Mouse (Mus musculus): ENCODE data around the gene Cdc73.
"Not testable (repeated sequence)": the region's sequence is repeated elsewhere in the genome, so short reads cannot be mapped to it uniquely, and the experiment has no call there.

The Cdc73 gene

GRCm38 (mm10) chr1:143675734-143676361 lies 26.8 kb downstream of the Cdc73 start:
- no peak for DNase-seq

- DNase-seq, result not testable (repeated sequence)
Observed at GRCm38 (mm10) chr1:143664786-143665185, 37.9 kb downstream of the Cdc73 start.

- DNase-seq, result peak; percentile 10
Observed at GRCm38 (mm10) chr1:143663197-143663596, 39.5 kb downstream of the Cdc73 start.

GRCm38 (mm10) chr1:143653646-143654045 lies 49.0 kb downstream of the Cdc73 start:
- DNase-seq, result no peak

DNA sequence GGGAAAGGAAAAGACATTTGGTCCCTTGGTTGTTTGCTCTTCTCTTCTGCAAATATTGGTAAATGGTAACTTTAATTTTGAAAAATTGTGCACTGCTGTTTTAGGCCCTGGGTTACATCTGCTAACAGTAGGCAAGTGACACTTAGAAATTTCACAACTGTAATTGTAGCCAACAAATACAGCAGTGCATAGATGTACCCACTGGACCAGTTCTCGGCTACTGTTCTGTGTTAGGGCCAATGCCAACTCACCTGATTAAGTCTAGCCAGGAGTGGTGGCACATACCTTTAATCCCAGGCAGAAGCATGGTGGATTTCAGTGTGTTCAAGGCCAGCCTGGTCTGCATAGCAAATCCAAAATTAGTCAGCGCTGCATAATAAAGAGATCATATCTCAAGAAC lies 52.4 kb downstream of the Cdc73 start:
- DNase-seq, result no peak

GRCm38 (mm10) chr1:143646219-143646618 lies 56.5 kb downstream of the Cdc73 start:
- DNase-seq, result no peak

- no peak for DNase-seq
Observed at GRCm38 (mm10) chr1:143645386-143645785, 57.3 kb downstream of the Cdc73 start.

- peak; percentile 26 for DNase-seq
Observed at GRCm38 (mm10) chr1:143644221-143644620, 58.5 kb downstream of the Cdc73 start.

DNA sequence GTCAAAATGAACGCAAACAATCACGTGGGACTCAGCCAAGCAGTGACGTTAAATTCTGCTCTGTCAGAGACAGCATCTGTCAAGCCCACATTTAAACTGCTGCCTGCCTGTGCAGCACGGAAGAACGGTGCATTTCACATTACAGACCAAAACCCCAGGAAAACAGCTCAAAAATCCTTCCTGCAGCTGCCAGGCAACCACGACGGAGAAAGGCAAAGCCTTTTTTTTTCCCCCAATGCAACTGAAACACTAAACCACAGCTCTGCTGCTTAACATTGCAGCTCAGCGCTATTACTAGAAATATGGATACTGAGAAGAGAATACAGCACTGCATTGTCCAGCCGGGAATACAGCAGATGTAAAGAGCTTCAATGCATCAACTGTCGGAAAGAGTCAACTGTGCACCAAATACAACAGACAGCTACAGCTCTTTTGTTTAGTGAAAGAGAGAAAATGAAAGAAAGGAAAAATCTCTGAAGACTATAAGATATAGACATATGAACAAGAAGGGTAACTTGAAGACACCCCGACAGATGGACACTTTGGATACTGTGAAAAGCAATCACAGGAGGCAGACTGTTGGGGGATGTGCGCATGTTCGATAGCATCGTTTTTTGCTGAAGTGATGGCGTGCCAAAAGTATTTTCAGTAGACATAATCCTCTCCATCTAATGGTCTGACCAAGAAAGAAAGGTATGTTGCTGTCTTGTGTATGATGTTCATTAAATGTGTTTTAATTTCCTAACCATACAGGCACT lies 61.9 kb downstream of the Cdc73 start, which contains the start of gene B3galt2:
Gene B3galt2 (plus strand): TSS at position 15 of the 758 bp plus-strand sequence.
- peak; percentile 6 for DNase-seq

- DNase-seq, result no peak
Observed at GRCm38 (mm10) chr1:143632854-143633587, 69.7 kb downstream of the Cdc73 start.

GRCm38 (mm10) chr1:143632361-143632760 lies 70.3 kb downstream of the Cdc73 start:
- no peak for DNase-seq

DNA sequence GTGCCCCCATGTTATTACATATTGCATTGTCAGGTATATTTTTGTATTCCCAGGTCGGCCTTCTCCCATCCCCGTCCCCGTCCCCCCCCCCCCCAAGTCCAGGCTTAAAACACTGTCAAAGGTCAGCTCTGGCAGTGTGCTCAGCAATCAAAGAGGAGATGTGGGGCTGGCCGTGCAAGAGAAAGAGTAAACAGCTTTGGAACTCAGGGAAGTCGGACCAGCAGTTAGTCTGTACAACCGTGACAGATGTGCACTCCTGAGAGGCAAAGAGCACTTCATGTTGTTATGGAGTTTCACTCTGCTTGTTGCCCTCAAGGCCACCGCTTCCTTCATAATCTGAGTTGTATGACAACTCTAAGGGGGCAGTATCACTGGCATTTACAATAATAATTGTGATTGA lies 71.4 kb downstream of the Cdc73 start:
- DNase-seq, result no peak

- no peak for DNase-seq
Observed at GRCm38 (mm10) chr1:143622634-143623033, 80.1 kb downstream of the Cdc73 start.

GRCm38 (mm10) chr1:143621930-143622329 lies 80.8 kb downstream of the Cdc73 start:
- DNase-seq, result no peak

- no peak for DNase-seq
Observed at GRCm38 (mm10) chr1:143619760-143620159, 82.9 kb downstream of the Cdc73 start.

DNA sequence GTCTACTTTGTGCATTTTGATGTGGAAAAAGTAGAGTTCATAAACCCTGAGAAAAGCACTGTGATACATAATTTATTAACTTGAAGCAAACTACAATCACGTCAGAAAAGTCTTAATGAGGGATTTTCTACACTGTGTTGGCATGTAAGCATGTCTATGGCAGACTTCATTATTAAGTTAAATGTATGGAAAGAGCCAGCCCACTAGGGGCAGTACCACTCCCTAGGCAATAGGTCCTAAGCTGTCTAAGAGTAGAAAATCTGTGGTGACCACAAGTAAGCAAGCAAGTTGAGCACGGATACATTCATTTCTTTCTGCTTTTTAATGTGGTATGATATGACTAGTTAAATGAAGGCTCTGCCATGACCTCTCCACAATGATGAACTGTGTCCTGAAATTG lies 89.8 kb downstream of the Cdc73 start:
- no peak for DNase-seq

GRCm38 (mm10) chr1:143608911-143609310 lies 93.8 kb downstream of the Cdc73 start:
- DNase-seq, result no peak

DNA sequence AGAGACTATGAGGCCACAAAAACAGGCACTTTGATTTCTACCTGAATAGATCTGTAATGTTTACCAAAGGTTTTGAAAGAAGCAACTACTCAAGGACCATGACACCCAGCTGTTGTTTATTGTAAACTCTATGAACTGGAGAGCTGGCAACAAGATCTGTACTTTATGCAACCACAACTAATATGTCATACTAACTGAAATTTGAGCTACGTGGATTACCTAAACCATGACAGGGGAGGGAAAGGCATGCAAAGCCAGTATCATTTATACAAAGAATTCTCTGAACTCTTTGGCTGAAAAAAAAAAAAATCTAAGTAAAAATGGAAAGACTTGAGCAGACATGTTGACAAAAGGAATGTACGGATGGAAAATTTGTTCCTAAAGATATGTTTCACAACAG lies 105.8 kb downstream of the Cdc73 start:
- no peak for DNase-seq

DNA sequence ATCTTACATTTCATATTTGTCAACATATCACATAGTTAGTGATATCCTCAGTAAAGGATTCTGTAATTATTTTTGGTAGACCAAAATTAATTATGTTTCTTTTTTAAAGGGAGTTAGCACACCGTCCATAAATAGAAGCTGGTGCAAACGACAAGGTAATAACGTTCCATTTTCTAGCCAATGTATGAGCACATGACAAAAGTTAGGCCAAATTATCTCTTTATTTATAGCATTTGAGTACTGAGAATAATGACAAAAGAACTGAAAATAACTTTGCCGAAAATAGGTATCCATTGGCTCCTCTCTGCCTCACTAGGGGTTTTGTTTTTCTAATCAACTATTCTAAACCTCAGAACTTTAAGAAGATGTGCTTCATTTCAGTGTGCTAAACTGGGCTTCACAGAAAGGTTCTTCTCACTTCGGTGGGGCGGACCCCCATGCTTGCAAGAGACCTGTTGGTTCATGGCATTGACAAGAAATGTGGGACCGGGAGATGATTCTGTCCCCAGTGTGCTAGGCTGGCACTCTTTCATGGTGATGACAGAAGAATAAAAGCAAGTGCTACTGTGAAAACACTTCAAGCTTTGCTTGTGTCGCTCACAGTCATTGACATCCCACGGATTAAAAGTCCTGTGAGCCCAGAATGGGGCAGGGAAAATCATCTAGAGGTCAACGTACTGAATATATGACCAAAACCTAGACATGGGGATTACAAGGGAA lies 125.7 kb downstream of the Cdc73 start:
- DNase-seq, result no peak

- DNase-seq, result no peak
Observed at GRCm38 (mm10) chr1:143558235-143558634, 144.5 kb downstream of the Cdc73 start.

DNA sequence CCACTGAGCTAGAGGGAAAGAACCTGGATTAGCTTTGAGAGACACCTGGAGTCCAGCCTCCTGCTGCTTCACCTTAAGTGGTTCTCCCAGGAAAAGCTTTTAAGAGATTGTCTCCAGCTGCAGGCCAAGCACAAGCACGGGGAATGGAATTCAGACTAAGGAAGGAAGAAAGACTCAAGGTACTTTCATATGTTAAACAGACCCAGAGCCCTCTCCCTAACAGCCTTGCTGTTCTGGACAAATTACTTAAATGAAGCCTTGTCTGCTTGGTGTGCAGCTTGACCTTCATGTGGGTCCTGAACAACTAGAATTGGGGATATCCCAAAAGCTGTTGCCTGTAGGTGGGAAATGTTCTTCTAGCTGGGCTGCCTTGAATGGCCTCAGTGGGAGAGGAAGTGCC lies 147.2 kb downstream of the Cdc73 start:
- no peak for DNase-seq

DNA sequence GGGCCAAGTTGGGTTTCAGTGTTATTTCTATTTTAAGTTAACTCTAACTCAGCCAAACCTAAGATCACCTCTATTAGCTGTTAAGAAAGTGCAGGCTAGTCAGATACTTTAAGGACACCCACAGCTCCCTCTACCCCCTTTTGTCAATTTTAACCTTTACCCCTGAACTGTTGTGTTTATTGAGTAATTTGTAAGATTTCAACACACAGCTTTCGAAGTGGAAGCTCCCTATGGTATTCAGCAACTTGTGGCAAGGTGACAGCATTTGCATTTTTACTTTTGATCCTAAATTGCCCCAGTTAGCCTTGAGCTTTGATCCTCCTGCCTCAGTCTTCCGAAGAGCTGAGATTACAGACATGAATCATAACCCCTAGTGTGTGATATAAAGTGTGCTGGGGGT lies 148.1 kb downstream of the Cdc73 start:
- no peak for DNase-seq
